Mouse (Mus musculus): ENCODE data around the gene Extl2.

DNA sequence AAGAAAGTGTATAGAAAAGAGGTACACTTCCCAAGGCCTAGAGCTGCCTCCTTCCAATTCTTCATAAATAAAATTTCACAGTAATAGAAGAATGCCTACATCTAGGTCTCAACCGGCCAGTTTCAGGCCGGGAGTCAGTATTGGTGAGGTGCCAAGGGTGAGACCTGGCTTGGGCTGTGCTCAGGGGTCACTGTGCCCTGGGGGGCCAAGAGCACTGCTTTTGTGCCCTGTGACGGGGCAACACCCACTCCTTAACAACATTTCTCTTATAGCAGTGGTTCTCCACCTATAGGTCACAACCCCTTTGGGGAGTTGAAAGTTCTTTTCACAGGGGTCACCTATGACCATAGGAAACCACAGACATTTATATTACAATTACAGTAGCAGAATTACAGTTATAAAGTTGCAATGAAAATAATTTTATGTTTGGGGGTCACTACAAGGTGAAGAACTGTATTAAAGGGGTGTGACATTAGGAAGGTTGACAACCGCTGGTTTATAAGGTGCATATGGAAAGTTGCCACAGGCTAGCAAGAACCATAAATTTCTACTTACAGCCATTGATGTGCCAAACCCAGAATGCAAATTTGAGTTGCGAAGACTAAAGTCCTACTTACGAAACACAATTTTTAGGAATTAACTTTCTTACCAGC, 26.1 kb downstream of the Extl2 start:
- no peak for TF ChIP-seq CTCF (IDR thresholded peaks at IDR 0.05; ENCODE audit: low read depth)
- TF ChIP-seq EP300 (IDR thresholded peaks at IDR 0.05; ENCODE audit: low read depth): no peak
